Mouse (Mus musculus): ENCODE measurements around the gene Apool.

DNA sequence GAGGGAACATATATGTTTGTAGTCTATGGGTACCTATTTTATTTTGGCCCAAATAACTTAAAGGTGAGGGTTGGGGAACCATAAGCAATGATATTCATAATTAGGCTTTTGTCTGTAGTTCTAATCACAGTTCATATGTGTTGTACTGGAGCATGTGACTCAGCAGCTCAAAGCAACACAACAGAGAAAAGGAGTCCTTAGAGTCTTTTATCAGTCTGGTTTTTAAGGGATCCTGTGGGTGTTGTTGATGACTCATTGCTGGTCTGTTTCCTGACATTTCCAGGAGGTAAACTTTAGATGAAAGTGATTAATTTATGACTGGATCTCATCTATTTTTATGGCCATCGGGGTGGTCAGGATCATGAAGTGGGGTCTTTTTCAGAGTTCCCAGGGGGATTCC, 37.6 kb upstream of the Apool start:
- TF ChIP-seq POLR2A (IDR thresholded peaks at IDR 0.05; ENCODE audit: control insufficient read depth, extremely low read depth, insufficient read depth, low read length, poor library complexity) (no peak), CTCF (IDR thresholded peaks at IDR 0.05; ENCODE audit: borderline replicate concordance, control insufficient read depth, extremely low read depth, insufficient read depth, low read length, poor library complexity) (no peak)
